ENCODE assay signal across 51 mouse cellular contexts in the genomic region with DNA sequence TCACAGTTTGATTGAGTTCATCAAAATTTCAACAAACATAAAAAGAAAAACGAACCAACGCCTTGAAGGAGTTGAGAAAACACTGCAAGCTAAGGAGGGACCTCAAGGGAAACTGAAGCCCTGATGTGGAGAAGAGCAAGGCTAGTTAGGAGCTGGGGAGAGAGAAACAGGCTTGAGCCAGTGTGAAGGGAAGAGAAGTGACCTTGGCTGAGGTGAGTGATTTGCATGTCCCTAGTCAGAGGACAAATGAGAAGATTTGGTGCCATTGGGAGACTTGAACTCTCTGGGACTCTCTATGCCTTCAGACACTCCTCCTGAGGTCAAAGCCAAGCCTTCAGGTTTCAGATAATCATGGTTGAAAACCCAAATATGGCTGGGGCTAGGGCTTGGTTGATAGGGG. TPM values are rescaled to one million over a fixed set of nuclear protein-coding genes. Genes with fewer than 3 reads are reported as not detected.
"Had no signal": no experiment of that assay in that cellular context is flagged by ENCODE, and none has a peak within 500 bp of the region (broad histone marks: within the 10 kb centered on the region; RNA-seq: fewer than 3 reads in every experiment).

No protein-coding gene starts in this region.

- H3K4me1 ChIP-seq: heart, embryonic 12.5 days; heart, embryonic 13.5 days; heart, embryonic 15.5 days; hindbrain, embryonic 10.5 days; hindbrain, embryonic 12.5 days; hindbrain, embryonic 13.5 days; hindbrain, embryonic 15.5 days; intestine, embryonic 15.5 days; kidney, embryonic 15.5 days had no signal

- H3K4me3 ChIP-seq: heart, embryonic 12.5 days; heart, embryonic 13.5 days; heart, embryonic 15.5 days; hindbrain, embryonic 10.5 days; hindbrain, embryonic 12.5 days; hindbrain, embryonic 13.5 days; hindbrain, embryonic 15.5 days; intestine, embryonic 15.5 days; kidney, embryonic 15.5 days; layer of hippocampus, adult 2 months; left cerebral cortex, adult 2 months had no signal

- DNase-seq: heart, postnatal 10 days; heart, postnatal 14 days; heart, postnatal 36 days; heart, postnatal 4 days; kidney, adult 11 months; kidney, adult 18-20 months; kidney, adult 2 months; kidney, adult 8-10 months; kidney, adult 9 months; kidney, postnatal 10 days; kidney, postnatal 14 days; kidney, postnatal 25 days; kidney, postnatal 36 days; kidney, postnatal 4 days; layer of hippocampus, adult 9-11 months; layer of hippocampus, postnatal 36 days had no signal

- H3K36me3 ChIP-seq: heart, embryonic 12.5 days; heart, embryonic 13.5 days; heart, embryonic 15.5 days; hindbrain, embryonic 10.5 days; hindbrain, embryonic 12.5 days; hindbrain, embryonic 13.5 days; hindbrain, embryonic 15.5 days; intestine, embryonic 15.5 days; kidney, embryonic 15.5 days had no signal

- H3K27me3 ChIP-seq: heart, embryonic 12.5 days; heart, embryonic 13.5 days; heart, embryonic 15.5 days; hindbrain, embryonic 12.5 days; hindbrain, embryonic 13.5 days; hindbrain, embryonic 15.5 days; intestine, embryonic 15.5 days; kidney, embryonic 15.5 days had no signal

- H3K27ac ChIP-seq: heart, embryonic 13.5 days; heart, embryonic 15.5 days; hindbrain, embryonic 10.5 days; hindbrain, embryonic 12.5 days; hindbrain, embryonic 13.5 days; hindbrain, embryonic 14.5 days; hindbrain, embryonic 15.5 days; hindbrain, postnatal 0 days; intestine, embryonic 15.5 days; kidney, embryonic 15.5 days; kidney, postnatal 0 days; layer of hippocampus, adult 2 months; left cerebral cortex, adult 2 months had no signal

RNA-seq across cellular contexts. Expression of a gene that starts 47.8 kb away (rescaled TPM):
- total RNA-seq: heart, postnatal 10 days; heart, postnatal 14 days; heart, postnatal 25 days; heart, postnatal 36 days; heart, postnatal 4 days; hematopoietic stem cell, adult 5-6 weeks; hindbrain, postnatal 0 days; layer of hippocampus, adult 18-20 months; layer of hippocampus, adult 2 months; layer of hippocampus, adult 8-10 months; layer of hippocampus, postnatal 10 days; layer of hippocampus, postnatal 14 days; layer of hippocampus, postnatal 25 days; layer of hippocampus, postnatal 36 days; left cerebral cortex, adult 18-20 months; left cerebral cortex, adult 2 months had no signal
- polyA plus RNA-seq: heart, embryonic 11.5 days; heart, embryonic 12.5 days; heart, embryonic 13.5 days; heart, embryonic 14.5 days; heart, embryonic 15.5 days; heart, embryonic 16.5 days; heart, postnatal 0 days; hindbrain, embryonic 10.5 days; hindbrain, embryonic 11.5 days; hindbrain, embryonic 12.5 days; hindbrain, embryonic 13.5 days; hindbrain, embryonic 14.5 days; hindbrain, embryonic 15.5 days; hindbrain, embryonic 16.5 days; hindbrain, postnatal 0 days; inflammation-experienced regulatory T-cells, adult 6 months; intestine, embryonic 14.5 days; intestine, embryonic 15.5 days; intestine, embryonic 16.5 days; intestine, postnatal 0 days; kidney, adult 2 months; kidney, embryonic 14.5 days; kidney, embryonic 15.5 days; kidney, embryonic 16.5 days; kidney, postnatal 0 days; large intestine, adult 2 months had no signal
